In genomic region chr5:63811819-63812508, GRCm38 (mm10) we compare ENCODE assay signal across 8 mouse cellular contexts. TPM values are rescaled to one million over a fixed set of nuclear protein-coding genes. Genes with fewer than 3 reads are reported as not detected.
DNase-seq lines count a peak whose midpoint lies in the region; ATAC-seq and TF ChIP-seq lines count a peak whose summit lies in the region.

Gene 0610040J01Rik (plus strand): TSS chr5:63812363.

- TF ChIP-seq CTCF in liver, embryonic 14.5 days (IDR thresholded peaks at IDR 0.05; ENCODE audit: low read depth), result peak; percentile 70
- peak; percentile 89 for TF ChIP-seq CTCF in stomach, postnatal 0 days (IDR thresholded peaks at IDR 0.05; ENCODE audit: low read depth)

- H3K4me3 ChIP-seq in forebrain, embryonic 13.5 days, result peak within 1 kb of the TSS; percentile 53
- peak within 1 kb of the TSS; percentile 51 to 57 for H3K4me3 ChIP-seq in liver, embryonic 14.5 days (ENCODE audit: insufficient read depth in 1 of 2, low read depth in 2 of 2, low read length in 2 of 2)
- H3K4me3 ChIP-seq in neural tube, embryonic 12.5 days, result peak within 1 kb of the TSS; percentile 45
- peak within 1 kb of the TSS; percentile 52 for H3K4me3 ChIP-seq in stomach, postnatal 0 days (ENCODE audit: low read depth, low read length)

- WGBS in forebrain, embryonic 13.5 days, result 3% methylated on average over 42 of the region's 42 CpGs
- 1% methylated on average over 42 of the region's 42 CpGs for whole genome bisulfite sequencing in liver, embryonic 14.5 days (ENCODE audit: insufficient replicate concordance)
- 4% methylated on average over 42 of the region's 42 CpGs for WGBS in neural tube, embryonic 12.5 days
- 4% methylated on average over 42 of the region's 42 CpGs for WGBS in stomach, postnatal 0 days

- peaks cover 24% of the 10 kb centered on the region for H3K27me3 ChIP-seq in forebrain, embryonic 13.5 days
- H3K27me3 ChIP-seq in liver, embryonic 14.5 days (ENCODE audit: control insufficient read depth, insufficient read depth, low read length), result peaks cover 18% of the 10 kb centered on the region
- H3K27me3 ChIP-seq in neural tube, embryonic 12.5 days (replicated peaks), result peaks cover 10% of the 10 kb centered on the region; the same call in 1 of the 2 replicates
- H3K27me3 ChIP-seq in stomach, postnatal 0 days (ENCODE audit: control insufficient read depth, insufficient read depth, low read length), result no peaks in the 10 kb centered on the region

- TF ChIP-seq EP300 in liver, embryonic 14.5 days (IDR thresholded peaks at IDR 0.05; ENCODE audit: low read depth), result no peak
- no peak for TF ChIP-seq EP300 in stomach, postnatal 0 days (optimal IDR thresholded peaks at IDR 0.05)

- DNase-seq in CD4-positive helper T cell, adult 2 months (ENCODE audit: low read depth, low spot score), result peak; percentile 3
- DNase-seq in c-Kit-positive CD71-positive TER-119-negative erythroid progenitor cells, embryonic 14.5 days (ENCODE audit: low read depth), result peak; percentile 40
- DNase-seq in heart, postnatal 10 days, result peak; percentile 78 to 81
- DNase-seq in kidney, postnatal 4 days, result peak; percentile 75 to 85
- DNase-seq in liver, embryonic 14.5 days (ENCODE audit: low read depth in 3 of 3, low spot score in 3 of 3), result peak; percentile 40 to 53 (median 47)
- DNase-seq in stomach, postnatal 0 days (ENCODE audit: low spot score), result peak; percentile 89

- H3K4me2 ChIP-seq in forebrain, embryonic 13.5 days, result peak within 1 kb of the TSS; percentile 98
- peak within 1 kb of the TSS; percentile 69 for H3K4me2 ChIP-seq in liver, embryonic 14.5 days (ENCODE audit: low read depth)
- peak within 1 kb of the TSS; percentile 94 for H3K4me2 ChIP-seq in neural tube, embryonic 12.5 days (replicated peaks)
- peak within 1 kb of the TSS; percentile 89 for H3K4me2 ChIP-seq in stomach, postnatal 0 days (replicated peaks; ENCODE audit: low read depth)

- peak; percentile 95 for ATAC-seq in forebrain, embryonic 13.5 days
- peak; percentile 87 for ATAC-seq in liver, embryonic 14.5 days (ENCODE audit: insufficient read depth)
- ATAC-seq in neural tube, embryonic 12.5 days (ENCODE audit: low FRiP score, low read depth), result peak; percentile 95
- ATAC-seq in stomach, postnatal 0 days (ENCODE audit: low FRiP score, low TSS enrichment), result peak; percentile 95

- peaks cover 9% of the 10 kb centered on the region; the same call in 1 of the 2 replicates for H3K4me1 ChIP-seq in forebrain, embryonic 13.5 days
- 0 out of 4 replicates have a peak, but pooled peaks cover 0 to 3% of the 10 kb centered on the region in 2 experiments for H3K4me1 ChIP-seq in liver, embryonic 14.5 days (replicated peaks; ENCODE audit: control insufficient read depth in 2 of 2, insufficient read depth in 2 of 2, low read length in 1 of 2)
- H3K4me1 ChIP-seq in neural tube, embryonic 12.5 days, result 0 out of 2 replicates have a peak, but pooled peaks cover 2% of the 10 kb centered on the region
- no peaks in the 10 kb centered on the region for H3K4me1 ChIP-seq in stomach, postnatal 0 days (replicated peaks; ENCODE audit: control insufficient read depth, insufficient read depth)

- intact Hi-C loops in heart, postnatal 10 days (cut with DNase I), result loop anchor here (1.0 to 10.0 kb wide), 3 partner anchors 74 to 463 kb away; no protein-coding TSS in a partner anchor

- peak within 1 kb of the TSS; percentile 69 for H3K9ac ChIP-seq in forebrain, embryonic 13.5 days
- peak within 1 kb of the TSS; percentile 37 for H3K9ac ChIP-seq in liver, embryonic 14.5 days (replicated peaks)
- peak within 1 kb of the TSS; percentile 48; the same call in 1 of the 2 replicates for H3K9ac ChIP-seq in neural tube, embryonic 12.5 days
- peak within 1 kb of the TSS; percentile 63 for H3K9ac ChIP-seq in stomach, postnatal 0 days (ENCODE audit: low read length)

- no peak within 1 kb of the TSS for H3K27ac ChIP-seq in forebrain, embryonic 13.5 days
- no peak within 1 kb of the TSS for H3K27ac ChIP-seq in liver, embryonic 14.5 days
- H3K27ac ChIP-seq in neural tube, embryonic 12.5 days, result no peak within 1 kb of the TSS
- H3K27ac ChIP-seq in stomach, postnatal 0 days (replicated peaks), result peak within 1 kb of the TSS; percentile 82

- H3K9me3 ChIP-seq in forebrain, embryonic 13.5 days (replicated peaks), result 0 out of 2 replicates have a peak, but pooled peaks cover under 1% of the 10 kb centered on the region
- no peaks in the 10 kb centered on the region for H3K9me3 ChIP-seq in liver, embryonic 14.5 days (ENCODE audit: control insufficient read depth, low read length)
- H3K9me3 ChIP-seq in neural tube, embryonic 12.5 days, result no peaks in the 10 kb centered on the region
- H3K9me3 ChIP-seq in stomach, postnatal 0 days (ENCODE audit: control insufficient read depth, low read length), result no peaks in the 10 kb centered on the region

- H3K36me3 ChIP-seq in forebrain, embryonic 13.5 days (ENCODE audit: poor library complexity, severe bottlenecking), result no peaks in the 10 kb centered on the region
- H3K36me3 ChIP-seq in liver, embryonic 14.5 days (replicated peaks; ENCODE audit: control insufficient read depth, insufficient read depth, low read depth), result no peaks in the 10 kb centered on the region
- H3K36me3 ChIP-seq in neural tube, embryonic 12.5 days, result no peaks in the 10 kb centered on the region
- H3K36me3 ChIP-seq in stomach, postnatal 0 days (ENCODE audit: control insufficient read depth, insufficient read depth, low read length), result no peaks in the 10 kb centered on the region

RNA-seq across cellular contexts. Expression of gene 0610040J01Rik, which starts in this region (rescaled TPM):
- polyA plus RNA-seq in forebrain, embryonic 13.5 days (2015; fragmentation: Nextera tagmentation; extraction: Ambion mirVana), result 2.7 and 2.8 TPM in 2 replicates
- 1 to 10 TPM in 1 of 2 experiments, under 1 TPM in 1; 0.93 to 1.2 TPM for total RNA-seq in heart, postnatal 10 days (2021)
- polyA plus RNA-seq in liver, embryonic 14.5 days (2012; rRNA removed), result 5.2 and 6.0 TPM in 2 replicates
- polyA plus RNA-seq in liver, embryonic 14.5 days (2014; fragmentation: Nextera tagmentation; extraction: Ambion mirVana), result 8.0 and 8.5 TPM in 2 replicates
- 4.2 and 5.0 TPM in 2 replicates for polyA plus RNA-seq in neural tube, embryonic 12.5 days (2016; fragmentation: Nextera tagmentation; extraction: Ambion mirVana)
- 53.8 and 56.2 TPM in 2 replicates for polyA plus RNA-seq in stomach, postnatal 0 days (2015; fragmentation: Nextera tagmentation; extraction: Ambion mirVana)

Comparison
In these comparisons a context has a peak if more than half of its experiments do, and no peak if none do; other contexts are left out.
1. DNase-seq: peak in every context shown above with its lines; median percentile 89 in stomach, postnatal 0 days; 80 in kidney, postnatal 4 days; 80 in heart, postnatal 10 days; 47 in liver, embryonic 14.5 days; 40 in c-Kit-positive CD71-positive TER-119-negative erythroid progenitor cells, embryonic 14.5 days; 3 in CD4-positive helper T cell, adult 2 months.